ENCODE assay signal across 10 mouse cellular contexts in the genomic region with DNA sequence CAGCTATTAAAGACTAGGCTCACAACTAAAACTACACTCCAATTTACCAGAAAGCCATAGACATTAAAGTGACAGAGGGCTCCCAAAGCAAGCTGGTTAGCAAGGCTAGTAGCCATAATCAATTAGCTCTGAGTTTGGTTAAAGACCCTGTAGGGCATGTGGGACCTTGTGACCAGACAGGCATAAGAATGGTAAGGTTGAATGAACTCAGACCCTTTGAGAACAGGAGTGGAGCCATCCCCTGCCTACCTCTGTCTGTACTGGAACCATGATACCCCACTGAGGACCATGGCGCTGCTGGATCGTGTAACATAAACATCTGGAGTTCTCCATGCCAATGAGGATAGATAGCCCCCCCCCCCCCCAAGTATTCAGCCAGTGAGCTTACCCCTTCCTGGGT. TPM values are rescaled to one million over a fixed set of nuclear protein-coding genes. Genes with fewer than 3 reads are reported as not detected.
A peak's percentile ranks its signal among the peaks of the same experiment; 100 is the strongest.
DNase-seq lines count a peak whose midpoint lies in the region; ATAC-seq and TF ChIP-seq lines count a peak whose summit lies in the region.
"Had no signal": no experiment of that assay in that cellular context is flagged by ENCODE, and none has a peak within 500 bp of the region (broad histone marks: within the 10 kb centered on the region; RNA-seq: fewer than 3 reads in every experiment).

No protein-coding gene starts in this region.

- no peak overlapping the region for H3K27ac ChIP-seq in lung, embryonic 14.5 days (ENCODE audit: low read depth)
- H3K27ac ChIP-seq in hindbrain, embryonic 12.5 days: no peak overlapping the region
- no peak overlapping the region for H3K27ac ChIP-seq in midbrain, embryonic 11.5 days (ENCODE audit: low read depth, low read length)

- DNase-seq in lung, embryonic 14.5 days: no peak
- DNase-seq in lung, postnatal 36 days: no peak
- no peak for DNase-seq in midbrain, embryonic 11.5 days (ENCODE audit: low spot score, missing footprints)
- no peak for DNase-seq in gastrocnemius, postnatal 10 days
- DNase-seq in cerebellum, postnatal 25 days: no peak
- DNase-seq in adrenal gland, postnatal 25 days: no peak
- DNase-seq: kidney, adult 18-20 months had no signal

- 45% methylated on average over 2 of the region's 2 CpGs for WGBS in lung, embryonic 14.5 days
- WGBS in hindbrain, embryonic 12.5 days: 29% methylated on average over 2 of the region's 2 CpGs
- 44% methylated on average over 2 of the region's 2 CpGs for WGBS in midbrain, embryonic 11.5 days

- no peaks in the 10 kb centered on the region for H3K9me3 ChIP-seq in lung, embryonic 14.5 days (ENCODE audit: low read depth, low read length)
- no peaks in the 10 kb centered on the region for H3K9me3 ChIP-seq in hindbrain, embryonic 12.5 days (replicated peaks)
- H3K9me3 ChIP-seq in midbrain, embryonic 11.5 days (ENCODE audit: control insufficient read depth, low read length): no peaks in the 10 kb centered on the region

- H3K4me2 ChIP-seq in lung, embryonic 14.5 days: peak overlapping the region; percentile 80
- H3K4me2 ChIP-seq in hindbrain, embryonic 12.5 days (replicated peaks): peak overlapping the region; percentile 82
- no peak overlapping the region; the same call in 1 of the 2 replicates for H3K4me2 ChIP-seq in midbrain, embryonic 11.5 days

- no peak for TF ChIP-seq CTCF in lung, embryonic 14.5 days (IDR thresholded peaks at IDR 0.05; ENCODE audit: low read depth)

- H3K9ac ChIP-seq in lung, embryonic 14.5 days: no peak overlapping the region
- no peak overlapping the region for H3K9ac ChIP-seq in hindbrain, embryonic 12.5 days
- no peak overlapping the region for H3K9ac ChIP-seq in midbrain, embryonic 11.5 days (ENCODE audit: low read length)

- no peak for ATAC-seq in lung, embryonic 14.5 days (ENCODE audit: insufficient read depth)
- ATAC-seq in hindbrain, embryonic 12.5 days (ENCODE audit: low FRiP score): no peak
- ATAC-seq in midbrain, embryonic 11.5 days (ENCODE audit: low FRiP score): 0 out of 2 replicates have a peak, but pooled peaks have one; percentile 17
- ATAC-seq: Patski had no signal

- no peaks in the 10 kb centered on the region for H3K27me3 ChIP-seq in lung, embryonic 14.5 days (ENCODE audit: insufficient read depth, low read length)
- no peaks in the 10 kb centered on the region for H3K27me3 ChIP-seq in hindbrain, embryonic 12.5 days
- no peaks in the 10 kb centered on the region for H3K27me3 ChIP-seq in midbrain, embryonic 11.5 days (ENCODE audit: control insufficient read depth, insufficient read depth, low read length)
- H3K27me3 ChIP-seq: Patski had no signal

- peak overlapping the region; percentile 39; the same call in 1 of the 2 replicates for H3K4me3 ChIP-seq in lung, embryonic 14.5 days (ENCODE audit: low read depth, low read length)
- H3K4me3 ChIP-seq in hindbrain, embryonic 12.5 days: peak overlapping the region; percentile 42
- H3K4me3 ChIP-seq in midbrain, embryonic 11.5 days (ENCODE audit: low read depth, low read length): no peak overlapping the region

- no peaks in the 10 kb centered on the region for H3K4me1 ChIP-seq in lung, embryonic 14.5 days (ENCODE audit: insufficient read depth)
- no peaks in the 10 kb centered on the region for H3K4me1 ChIP-seq in hindbrain, embryonic 12.5 days
- H3K4me1 ChIP-seq in midbrain, embryonic 11.5 days (ENCODE audit: control insufficient read depth, insufficient read depth, low read length): no peaks in the 10 kb centered on the region

- no peaks in the 10 kb centered on the region for H3K36me3 ChIP-seq in lung, embryonic 14.5 days (ENCODE audit: insufficient read depth)
- H3K36me3 ChIP-seq in hindbrain, embryonic 12.5 days: no peaks in the 10 kb centered on the region
- H3K36me3 ChIP-seq in midbrain, embryonic 11.5 days (ENCODE audit: control insufficient read depth, insufficient read depth, low read length): no peaks in the 10 kb centered on the region

RNA-seq across cellular contexts. Expression of gene 1700029F12Rik, which starts 27.4 kb away (rescaled TPM):
- not detected in 2 replicates for polyA plus RNA-seq in lung, embryonic 14.5 days (2014; fragmentation: Nextera tagmentation; extraction: Ambion mirVana)
- polyA plus RNA-seq in hindbrain, embryonic 12.5 days (2016; fragmentation: Nextera tagmentation; extraction: Ambion mirVana): not detected in 2 replicates
- not detected in 2 replicates for polyA plus RNA-seq in midbrain, embryonic 11.5 days (2014; fragmentation: Nextera tagmentation; extraction: Ambion mirVana)
- not detected for total RNA-seq in gastrocnemius, postnatal 10 days (2021)
- not detected in 2 replicates for total RNA-seq in adrenal gland, postnatal 25 days (2021)
- polyA plus RNA-seq: limb, embryonic 11.5 days; Patski had no signal
